Mouse (Mus musculus): ENCODE results near the gene Frmd8.

Frmd8 gene

DNA sequence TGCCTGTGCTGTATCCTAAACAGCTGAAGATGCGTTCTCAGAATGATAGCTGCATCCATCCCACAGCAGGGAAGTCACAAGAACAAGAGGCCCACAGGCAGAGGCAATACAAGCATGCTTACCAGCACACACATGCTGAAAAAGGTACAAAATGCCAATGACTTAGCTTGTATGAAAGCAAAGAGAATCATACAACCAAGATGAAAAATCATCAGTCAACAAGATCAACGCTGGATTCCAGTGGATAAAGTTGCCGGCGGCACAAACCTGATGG lies 36.2 kb downstream of the Frmd8 start:
- DNase-seq (ENCODE audit: low spot score in 2 of 2): no peak

DNA sequence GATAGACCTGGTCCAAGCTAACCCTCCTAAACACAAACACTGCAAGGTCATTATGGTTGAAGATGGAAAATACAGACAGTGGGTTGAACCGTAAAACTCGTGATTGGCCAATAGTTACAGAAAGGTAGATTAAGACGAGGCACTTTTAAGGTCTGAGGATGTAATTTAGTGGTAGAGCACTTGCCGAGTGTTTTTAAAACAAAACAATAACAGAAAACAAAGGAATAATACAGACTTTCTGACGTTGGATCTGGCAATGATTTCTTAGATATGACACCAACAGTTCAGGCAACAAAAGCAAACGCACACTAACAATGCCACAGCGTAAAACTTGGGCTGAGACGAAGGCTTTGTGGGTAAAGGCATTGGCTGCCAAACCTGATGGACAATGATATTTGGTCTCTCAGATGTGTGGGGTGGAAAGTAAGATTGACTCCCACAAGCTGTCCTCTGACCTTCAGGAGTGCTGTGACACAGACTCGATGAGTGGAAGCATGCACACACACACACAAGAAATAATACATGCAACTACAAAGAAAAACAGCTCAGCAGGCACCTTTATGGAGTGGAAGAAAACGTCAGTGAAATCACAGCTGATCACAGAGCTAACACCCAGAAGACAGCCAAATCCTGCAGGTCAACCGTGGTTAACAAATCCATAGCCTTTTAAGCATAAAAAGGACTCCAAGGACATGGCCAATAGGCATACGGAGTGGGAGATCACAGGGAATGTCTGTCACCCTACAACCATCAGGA lies 36.8 kb downstream of the Frmd8 start:
- no peak for DNase-seq (ENCODE audit: low spot score in 2 of 2)

DNA sequence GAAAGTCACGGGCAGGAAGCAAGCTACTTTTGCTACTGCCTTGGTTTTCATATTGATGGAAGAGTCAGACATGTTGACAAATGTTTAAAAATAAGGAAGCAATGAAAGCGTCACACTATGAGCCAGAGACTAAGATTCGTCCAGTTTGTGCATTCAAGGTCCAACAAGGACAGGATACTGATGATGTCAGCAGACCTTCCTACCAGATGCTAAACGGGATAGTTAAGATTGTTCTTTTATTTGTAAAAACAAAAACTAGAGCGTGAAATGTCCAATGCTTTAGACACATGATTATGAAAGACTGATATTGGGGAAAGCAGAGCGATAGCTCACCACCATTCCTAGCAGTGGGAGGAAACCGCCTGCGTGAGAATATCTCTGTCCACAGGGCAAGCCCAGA lies 37.5 kb downstream of the Frmd8 start:
- no peak for DNase-seq (ENCODE audit: low spot score in 2 of 2)

DNA sequence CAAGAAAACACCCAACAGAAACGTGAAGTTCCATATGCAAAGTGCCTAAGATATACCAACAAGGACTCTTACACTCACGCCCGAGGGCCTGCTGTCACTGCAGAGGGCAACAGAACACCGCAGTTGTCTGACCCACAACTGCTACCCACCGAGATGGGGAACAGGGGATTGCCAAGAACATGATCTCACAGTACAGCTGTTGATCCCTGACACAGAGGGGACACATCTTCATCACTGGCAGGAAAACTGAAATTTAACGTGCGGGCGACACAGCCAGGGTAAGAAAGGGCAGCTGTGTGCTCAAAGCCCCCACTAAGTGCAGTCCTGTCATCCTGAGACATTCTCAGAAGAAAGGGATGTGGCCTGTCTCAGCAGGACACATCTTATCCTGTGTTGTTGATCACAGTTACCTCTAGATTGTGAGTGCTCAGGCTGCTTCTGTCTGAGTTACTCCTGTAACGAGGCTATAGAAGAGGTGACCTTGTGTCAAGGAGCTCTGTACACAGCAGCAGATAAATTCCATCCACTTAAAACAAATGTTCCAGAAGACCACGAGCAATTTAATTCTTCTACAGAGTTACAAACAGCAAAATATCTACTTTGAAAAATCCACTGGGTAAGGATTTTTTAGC lies 38.0 kb downstream of the Frmd8 start:
- no peak for DNase-seq (ENCODE audit: low spot score in 2 of 2)

DNA sequence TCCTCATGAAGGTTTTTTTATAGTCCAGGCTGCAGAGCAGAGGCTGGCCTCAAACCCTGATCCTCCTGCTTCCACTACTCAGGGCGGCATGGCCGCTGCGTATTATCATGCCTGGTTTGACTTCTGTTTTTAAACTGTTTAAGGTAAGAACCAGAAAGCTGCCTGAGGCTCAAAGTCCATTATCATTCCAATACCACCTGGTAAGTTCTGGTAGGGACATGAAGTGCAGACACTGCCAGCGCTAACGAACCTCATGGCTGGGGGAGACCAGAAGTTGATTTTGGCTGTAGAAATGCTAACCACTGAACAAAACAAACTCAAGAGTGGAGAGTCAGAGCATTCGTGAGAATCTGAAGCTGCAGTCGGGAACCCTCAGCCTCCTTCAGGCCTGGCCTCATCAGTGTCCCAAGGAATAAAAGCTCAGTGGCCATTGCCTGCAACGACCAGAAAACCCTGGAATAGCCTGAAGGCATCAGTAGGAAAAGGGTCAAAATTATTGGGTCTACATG lies 39.1 kb downstream of the Frmd8 start:
- DNase-seq (ENCODE audit: low spot score in 2 of 2): no peak

DNA sequence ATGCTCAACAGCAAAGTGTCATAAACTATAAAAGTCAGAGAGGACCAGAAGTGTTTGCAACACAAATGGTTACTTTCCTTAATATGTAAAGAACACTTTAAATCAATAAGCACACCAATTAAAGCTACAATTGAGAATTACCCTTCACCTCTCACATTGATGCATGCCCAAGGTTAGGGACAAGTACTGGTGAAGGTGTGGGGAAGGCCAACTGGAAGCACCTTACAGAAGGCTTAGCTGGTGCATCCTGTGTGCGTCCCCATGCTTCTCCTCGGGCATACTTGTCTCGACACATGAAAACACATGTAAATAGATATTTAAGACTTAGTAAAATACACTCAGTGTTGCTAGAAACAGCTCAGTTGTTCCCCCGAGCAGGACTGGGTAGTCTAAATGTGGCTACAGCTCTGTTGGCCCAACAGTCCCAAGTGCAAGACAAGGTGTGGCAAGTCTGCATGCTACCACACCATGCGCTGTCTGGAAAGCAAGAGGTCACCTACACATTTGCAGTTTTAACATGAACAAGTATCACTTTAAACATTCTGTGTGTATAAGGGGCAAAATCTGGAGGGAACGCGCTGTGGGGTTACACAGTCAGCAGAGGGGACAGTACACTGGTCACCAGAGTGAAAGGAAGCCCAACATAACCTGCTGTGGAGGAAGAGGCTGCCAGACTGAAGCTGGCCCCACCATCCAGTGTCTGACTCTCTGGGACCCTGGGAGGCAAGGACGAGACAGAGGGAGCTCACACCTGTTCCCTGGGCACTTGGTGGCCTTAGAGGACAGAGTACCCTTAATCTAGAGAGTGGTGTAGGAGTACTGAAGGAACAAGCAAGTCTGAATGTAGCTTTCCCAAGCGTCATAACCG lies 39.8 kb downstream of the Frmd8 start:
- DNase-seq (ENCODE audit: low spot score in 2 of 2): no peak

DNA sequence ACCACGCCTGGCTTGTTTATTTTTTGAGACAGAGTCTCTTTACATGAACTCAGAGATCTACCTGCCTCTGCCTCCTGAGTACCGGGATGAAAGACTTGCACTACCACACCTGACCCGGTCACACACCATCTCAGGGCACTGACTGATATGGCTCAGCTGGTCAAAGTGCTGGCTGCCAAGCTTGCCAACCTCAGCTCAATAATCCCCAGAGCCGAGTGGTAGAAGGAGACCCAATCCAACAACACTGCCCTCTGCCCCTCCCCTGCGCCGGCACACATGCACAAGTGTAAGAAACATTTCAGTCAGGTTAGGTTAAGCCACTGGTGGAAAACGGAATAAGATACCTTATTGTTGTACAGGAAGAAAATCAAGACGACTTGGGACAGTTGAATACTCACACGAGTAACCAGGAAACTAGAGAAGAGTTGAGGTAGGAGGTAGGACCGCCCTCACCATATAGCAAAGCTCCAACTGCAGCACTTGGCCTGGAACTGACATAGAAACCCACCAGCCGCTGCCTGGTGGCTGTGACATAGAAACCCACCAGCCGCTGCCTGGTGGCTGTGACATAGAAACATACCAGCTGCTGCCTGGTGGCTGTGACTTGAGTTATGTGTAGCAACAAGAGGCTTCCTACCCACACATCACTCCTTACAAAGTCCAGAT lies 40.7 kb downstream of the Frmd8 start:
- DNase-seq (ENCODE audit: low spot score in 2 of 2): no peak

DNA sequence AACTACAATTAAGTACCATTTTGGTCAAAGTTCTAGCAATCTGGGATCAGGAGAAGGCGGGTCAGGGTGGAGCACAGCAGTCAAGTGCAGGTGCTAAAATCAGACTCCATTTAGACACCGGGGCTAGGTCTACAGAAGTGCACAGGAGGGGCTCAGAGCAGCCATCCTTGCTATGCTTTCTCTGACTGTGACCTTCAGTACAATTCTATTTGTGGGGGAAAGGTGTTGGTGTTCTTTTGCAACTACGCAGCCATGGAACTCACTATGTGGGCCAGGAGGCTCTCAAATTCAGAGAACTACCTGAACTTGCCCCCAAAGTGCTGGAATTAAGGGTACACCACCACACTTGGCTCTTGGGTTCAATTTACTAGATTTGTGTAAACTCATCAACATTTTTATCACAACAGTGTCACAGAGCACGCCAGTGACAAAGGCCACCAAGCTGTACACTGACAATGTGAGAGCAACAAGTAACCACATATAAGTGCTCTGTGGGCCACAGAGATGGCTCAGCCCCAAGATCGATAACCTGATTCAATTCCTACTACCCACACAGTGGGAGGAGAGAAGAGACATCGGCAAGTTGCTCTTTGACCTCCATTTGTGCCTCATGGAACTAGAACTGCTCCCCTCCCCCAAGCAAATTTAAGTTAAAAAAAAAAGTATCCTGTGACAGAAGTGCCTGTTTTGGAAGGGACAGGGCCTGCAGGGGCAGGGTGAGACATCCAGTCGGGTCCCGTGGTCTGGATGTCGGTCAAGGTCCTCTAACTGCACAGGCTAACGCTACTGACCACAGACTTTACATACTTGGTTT lies 41.6 kb downstream of the Frmd8 start:
- no peak for DNase-seq (ENCODE audit: low spot score in 2 of 2)

DNA sequence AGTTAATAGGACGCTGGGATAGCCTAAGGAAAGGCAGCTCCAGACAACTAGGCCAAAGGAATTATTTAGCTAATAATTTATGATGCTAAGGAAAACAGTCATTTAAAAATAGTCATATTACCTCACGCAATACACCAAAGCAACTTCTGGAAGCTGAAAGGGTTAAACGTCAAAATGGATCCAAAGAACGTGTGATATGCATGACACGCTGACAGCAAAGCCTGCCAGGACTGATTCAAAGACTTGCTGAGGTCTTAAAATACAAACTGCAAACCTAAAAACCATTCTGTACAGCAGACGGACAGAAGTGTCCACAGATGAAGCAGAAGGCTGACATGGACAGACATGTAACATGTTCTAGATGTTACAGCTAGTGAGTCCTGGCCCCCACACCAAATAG lies 42.7 kb downstream of the Frmd8 start:
- no peak for DNase-seq (ENCODE audit: low spot score in 2 of 2)

DNA sequence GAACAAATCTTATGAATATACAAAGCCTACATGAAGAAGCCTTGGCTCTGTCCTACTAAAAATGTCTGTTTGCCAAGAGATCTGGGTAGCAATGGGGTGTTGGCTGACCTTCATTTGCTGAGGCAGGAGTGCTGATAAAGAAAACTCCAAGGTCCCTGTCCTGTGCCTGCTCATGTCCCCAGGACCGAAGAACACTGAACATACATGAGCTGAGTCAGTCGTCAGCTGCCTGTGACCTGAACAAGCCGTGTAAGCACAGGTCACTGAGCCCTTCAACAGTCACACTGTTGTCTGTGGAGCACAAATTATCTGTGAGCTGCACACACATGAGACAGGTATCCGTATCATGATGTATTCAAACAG lies 43.1 kb downstream of the Frmd8 start:
- DNase-seq (ENCODE audit: low spot score in 2 of 2): no peak

DNA sequence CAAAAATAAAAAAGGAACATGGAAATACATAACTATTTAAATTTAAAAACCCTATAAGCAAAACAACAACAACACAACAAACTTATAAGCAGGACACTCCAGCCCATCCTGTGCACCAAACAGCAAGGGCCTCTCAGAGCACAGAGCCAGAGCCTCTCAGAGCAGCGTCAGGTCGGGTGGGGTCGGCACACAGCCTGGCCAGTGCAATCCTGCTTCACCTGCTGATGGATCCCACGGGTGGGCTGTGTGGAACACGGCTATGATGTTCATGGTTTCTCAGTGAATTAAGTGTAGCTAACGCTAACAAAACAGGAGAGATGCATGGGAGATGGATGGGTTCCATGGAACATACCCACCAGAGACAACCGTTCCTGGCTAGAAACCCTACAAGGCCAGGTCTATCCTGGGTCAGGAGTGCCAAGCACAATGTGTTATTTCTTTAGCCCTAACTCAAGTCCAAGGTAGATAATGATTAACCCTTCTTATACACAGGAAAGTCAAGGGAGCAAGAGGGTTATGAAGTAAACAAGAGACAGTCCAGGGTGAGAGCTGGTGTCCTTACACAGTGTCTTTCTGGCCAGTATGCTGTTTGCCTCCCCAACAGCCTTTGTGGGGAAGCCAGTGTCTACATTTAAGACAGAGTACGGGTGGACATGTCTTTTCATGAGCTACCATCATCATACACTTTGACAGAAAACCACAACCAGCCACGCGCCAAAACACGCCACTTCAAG lies 43.7 kb downstream of the Frmd8 start:
- DNase-seq (ENCODE audit: low spot score in 2 of 2): no peak

DNA sequence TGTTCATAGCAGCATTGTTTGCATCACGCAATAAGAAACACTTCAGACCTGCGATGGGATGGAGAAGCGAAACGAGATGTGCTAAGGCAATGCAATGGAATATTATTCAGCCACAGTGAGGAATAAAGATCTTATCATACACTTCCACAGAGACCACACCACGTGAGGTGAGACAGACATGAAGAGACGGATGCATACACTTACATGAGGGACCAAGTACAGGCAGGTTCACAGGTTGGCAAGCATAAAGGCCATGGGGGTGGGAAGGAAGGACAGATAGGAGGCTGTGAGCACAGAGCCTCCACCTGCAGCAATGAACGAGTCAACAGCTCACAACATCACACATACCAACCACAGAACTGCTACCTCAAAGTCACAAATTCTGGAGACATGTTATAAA lies 44.3 kb downstream of the Frmd8 start:
- no peak for DNase-seq (ENCODE audit: low spot score in 2 of 2)

DNA sequence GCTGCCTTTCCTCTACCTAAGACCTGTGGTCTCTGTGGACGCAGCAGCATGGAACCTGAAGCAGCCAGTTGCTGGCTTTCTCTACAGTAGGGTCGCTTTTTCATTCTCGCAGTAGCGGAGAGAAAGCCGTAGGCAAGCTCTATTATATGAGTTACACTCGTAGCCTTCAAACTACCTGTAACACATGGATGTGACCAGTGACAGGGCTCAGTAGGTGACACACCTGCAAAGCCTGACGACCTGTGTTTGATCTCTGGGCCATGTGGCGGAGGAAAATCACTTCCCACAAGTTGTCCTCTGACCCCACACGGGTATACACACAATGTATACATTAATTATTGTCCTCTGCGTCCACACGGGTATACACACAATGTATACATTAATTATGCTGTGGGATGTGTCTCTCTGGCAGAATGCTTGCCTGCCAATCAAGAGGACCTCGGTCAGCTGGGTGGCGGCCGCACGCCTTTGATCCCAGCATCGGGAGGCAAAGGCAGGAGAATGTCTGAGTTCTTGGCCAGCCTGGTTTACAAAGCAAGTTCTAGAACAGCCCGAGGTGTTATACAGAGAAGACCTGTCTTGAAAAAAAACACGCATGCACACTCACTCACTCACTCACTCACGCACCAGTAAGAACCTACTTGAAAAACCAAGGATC lies 45.0 kb downstream of the Frmd8 start:
- no peak for DNase-seq (ENCODE audit: low spot score in 2 of 2)

DNA sequence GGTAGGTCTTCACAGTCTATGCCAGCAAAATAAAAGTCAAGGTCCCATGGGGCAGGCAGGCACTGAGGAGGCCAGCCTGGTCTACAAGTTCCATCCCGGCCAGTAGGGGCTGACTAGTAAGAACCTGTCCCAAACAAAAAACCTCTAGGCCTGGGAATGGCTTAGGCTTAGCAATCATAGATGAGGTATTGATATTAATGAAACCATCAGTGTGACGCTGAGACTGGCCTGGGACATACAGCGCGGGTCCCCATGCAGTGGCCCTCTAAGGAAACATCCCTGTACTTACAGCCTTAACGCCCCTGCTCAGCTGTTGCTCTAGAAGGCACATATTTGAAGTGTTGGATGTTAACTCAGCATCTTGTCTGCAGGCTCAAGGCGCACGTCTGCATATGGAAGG lies 46.2 kb downstream of the Frmd8 start:
- DNase-seq (ENCODE audit: low spot score in 2 of 2): no peak

DNA sequence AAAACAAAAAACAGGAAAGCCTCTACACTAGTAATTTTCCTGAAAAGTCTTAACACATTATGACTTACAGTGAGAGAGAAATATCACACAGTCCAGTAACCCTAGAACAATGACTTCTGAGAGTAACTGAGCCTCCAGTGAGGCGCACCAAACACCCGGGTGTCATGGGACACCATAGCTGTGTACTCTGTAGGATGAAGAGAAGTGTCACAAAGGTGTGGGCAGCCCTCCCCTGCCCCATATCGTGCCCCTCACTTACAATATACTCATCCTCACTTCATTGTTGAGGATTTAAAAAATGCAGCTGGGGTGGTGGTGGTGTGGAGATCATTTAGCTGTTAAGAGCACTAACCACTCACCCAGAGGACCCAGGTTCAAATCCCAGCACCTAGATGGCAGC lies 46.9 kb downstream of the Frmd8 start:
- DNase-seq (ENCODE audit: low spot score in 2 of 2): no peak

DNA sequence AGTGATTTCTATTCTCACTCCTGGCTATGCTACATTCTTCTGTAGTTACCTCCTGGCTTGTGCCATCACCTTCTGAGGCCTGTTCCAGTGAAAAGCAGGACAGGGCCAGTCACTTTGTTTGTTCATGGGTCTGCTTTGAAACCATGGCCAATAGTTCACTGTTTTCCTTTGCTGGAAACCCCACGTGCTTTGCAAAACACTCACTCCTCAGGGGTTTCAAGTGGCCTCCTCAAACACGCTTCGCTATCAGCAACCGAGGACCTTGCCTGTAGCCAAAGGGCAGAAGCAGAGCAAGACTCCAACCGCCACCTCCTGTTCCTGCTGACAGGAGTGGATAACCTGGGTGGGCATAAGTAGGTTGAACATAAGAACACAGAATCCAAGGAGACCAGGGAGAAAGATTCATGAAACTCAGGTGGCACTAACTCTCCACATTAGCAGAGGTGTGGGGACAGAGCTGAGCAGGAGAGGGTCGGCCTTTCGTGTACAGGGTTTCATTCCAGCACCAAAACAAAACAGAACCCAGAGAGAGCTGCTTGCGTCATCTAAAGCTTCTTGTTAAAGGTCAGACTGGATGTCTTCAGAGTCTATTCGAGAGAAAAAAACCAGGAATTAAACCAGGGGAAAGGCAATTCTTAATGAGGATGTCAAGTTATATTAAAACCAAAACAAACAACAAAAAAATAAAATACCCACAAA lies 47.5 kb downstream of the Frmd8 start:
- no peak for DNase-seq (ENCODE audit: low spot score in 2 of 2)

DNA sequence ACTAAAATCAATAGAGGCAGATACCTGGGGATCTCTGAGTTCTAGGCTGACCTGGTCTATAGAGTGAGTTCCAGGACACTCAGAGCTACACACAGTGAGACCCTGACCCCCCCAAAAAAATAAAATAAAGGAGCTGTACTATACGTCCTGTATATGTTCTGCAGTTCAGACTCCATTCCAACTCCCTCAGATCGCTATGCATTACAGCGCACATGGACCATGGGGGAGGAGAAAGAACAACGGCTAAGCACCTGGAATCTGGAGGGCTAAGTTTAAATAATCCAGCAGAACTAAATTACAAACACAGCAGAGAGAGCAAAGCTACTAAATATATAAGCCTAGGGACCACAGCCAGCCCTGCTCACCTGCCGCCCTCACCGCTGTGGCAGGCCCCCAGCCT lies 48.0 kb downstream of the Frmd8 start:
- DNase-seq (ENCODE audit: low spot score in 2 of 2): no peak

DNA sequence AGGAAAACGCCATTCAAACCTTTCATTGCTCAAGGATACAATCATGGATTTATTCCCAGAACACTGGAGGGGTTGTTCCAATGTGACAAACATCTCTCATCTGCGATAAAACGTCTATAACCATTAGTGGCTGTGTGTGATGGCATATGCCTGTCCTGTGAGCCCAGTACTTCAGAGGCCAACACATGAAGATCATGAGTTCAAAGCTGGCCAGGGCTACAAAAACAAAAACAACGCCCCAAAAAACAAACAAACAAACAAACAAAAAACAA lies 48.4 kb downstream of the Frmd8 start:
- DNase-seq (ENCODE audit: low spot score in 2 of 2): no peak

DNA sequence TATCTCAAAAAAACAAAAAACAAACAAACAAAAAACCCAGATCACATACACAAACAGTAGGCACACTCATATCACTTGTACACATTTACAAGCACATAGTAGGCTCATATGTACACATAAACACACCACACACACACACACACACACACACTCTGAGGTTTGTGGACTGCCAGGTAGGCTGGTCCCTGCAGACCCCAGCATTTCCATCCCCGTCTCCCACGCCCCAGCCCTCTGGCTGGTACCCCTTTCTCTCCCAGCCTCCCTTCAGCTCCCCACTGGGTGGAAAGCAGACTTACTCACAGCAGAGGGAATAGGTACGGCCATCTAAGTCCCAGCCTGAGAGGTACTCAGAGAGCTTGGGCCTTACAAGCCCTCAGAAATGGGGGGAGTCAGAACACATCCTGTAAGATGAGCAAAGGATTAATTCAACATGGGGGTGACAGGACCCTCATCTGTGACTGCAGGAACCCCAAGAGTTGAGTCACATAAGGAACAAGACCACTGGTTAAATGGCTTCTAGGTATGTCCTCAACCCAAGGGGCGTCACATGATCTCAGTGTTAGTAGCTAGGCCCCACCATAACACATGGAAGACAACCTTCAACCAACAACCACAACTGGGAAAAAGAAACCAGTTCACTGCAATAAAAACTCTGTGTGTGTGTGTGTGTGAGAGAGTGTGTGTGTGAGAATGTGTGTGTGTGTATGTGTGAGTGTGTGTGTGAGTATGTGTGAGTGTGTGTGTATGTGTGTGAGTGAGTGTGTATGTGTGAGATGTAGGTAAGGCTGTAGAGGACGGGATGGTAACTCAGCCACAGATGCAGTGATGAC lies 49.0 kb downstream of the Frmd8 start:
- DNase-seq (ENCODE audit: low spot score in 2 of 2): no peak
